Mouse (Mus musculus): ENCODE results near the gene Isoc2b.
"Not testable (repeated sequence)": the region's sequence is repeated elsewhere in the genome, so short reads cannot be mapped to it uniquely, and the experiment has no call there.

Isoc2b gene

GRCm38 (mm10) chr7:4870133-4870532, at the start of gene Isoc2b:
Gene Isoc2b (minus strand): TSS chr7:4870258.
- no peak for DNase-seq (ENCODE audit: low read depth, low spot score)

GRCm38 (mm10) chr7:4919096-4919495, 49.0 kb upstream of the Isoc2b start:
- no peak for DNase-seq (ENCODE audit: low read depth, low spot score)

- no peak for DNase-seq (ENCODE audit: low read depth, low spot score)
These were observed 48.6 kb upstream of the Isoc2b start for GRCm38 (mm10) chr7:4918681-4919080.

GRCm38 (mm10) chr7:4917494-4917893, 47.4 kb upstream of the Isoc2b start:
- no peak for DNase-seq (ENCODE audit: low read depth, low spot score)

- no peak for DNase-seq (ENCODE audit: low read depth, low spot score)
These were observed 45.8 kb upstream of the Isoc2b start for GRCm38 (mm10) chr7:4915669-4916416.

GRCm38 (mm10) chr7:4915007-4915665, 45.1 kb upstream of the Isoc2b start, which contains the start of gene Zfp628:
Gene Zfp628 (plus strand): TSS chr7:4915217.
- DNase-seq (ENCODE audit: low read depth, low spot score) = peak; percentile 95

GRCm38 (mm10) chr7:4912248-4912647, 42.2 kb upstream of the Isoc2b start:
- DNase-seq (ENCODE audit: low read depth, low spot score) = no peak

- DNase-seq (ENCODE audit: low read depth, low spot score) = peak; percentile 60
These were observed 41.5 kb upstream of the Isoc2b start for GRCm38 (mm10) chr7:4911561-4911960.

GRCm38 (mm10) chr7:4906466-4906950, 36.5 kb upstream of the Isoc2b start, which contains the start of gene Gm36210:
Gene Gm36210 (minus strand): TSS chr7:4906516.
- no peak for DNase-seq (ENCODE audit: low read depth, low spot score)

- DNase-seq (ENCODE audit: low read depth, low spot score) = no peak
These were observed 32.3 kb upstream of the Isoc2b start for GRCm38 (mm10) chr7:4902404-4902803.

GRCm38 (mm10) chr7:4901171-4901570, 31.1 kb upstream of the Isoc2b start:
- DNase-seq (ENCODE audit: low read depth, low spot score) = peak; percentile 68

- DNase-seq (ENCODE audit: low read depth, low spot score) = no peak
These were observed 30.4 kb upstream of the Isoc2b start for GRCm38 (mm10) chr7:4900523-4900851.

GRCm38 (mm10) chr7:4899649-4900522, 29.8 kb upstream of the Isoc2b start:
- DNase-seq (ENCODE audit: low read depth, low spot score) = peak; percentile 34

- no peak for DNase-seq (ENCODE audit: low read depth, low spot score)
These were observed 29.0 kb upstream of the Isoc2b start for GRCm38 (mm10) chr7:4898851-4899648.

- no peak for DNase-seq (ENCODE audit: low read depth, low spot score)
These were observed 25.1 kb upstream of the Isoc2b start for GRCm38 (mm10) chr7:4895186-4895585.

GRCm38 (mm10) chr7:4886680-4887079, 16.6 kb upstream of the Isoc2b start:
- no peak for DNase-seq (ENCODE audit: low read depth, low spot score)

GRCm38 (mm10) chr7:4879036-4879435, 9.0 kb upstream of the Isoc2b start:
- DNase-seq (ENCODE audit: low read depth, low spot score) = not testable (repeated sequence)

GRCm38 (mm10) chr7:4878186-4878585, 8.1 kb upstream of the Isoc2b start:
- peak; percentile 68 for DNase-seq (ENCODE audit: low read depth, low spot score)

GRCm38 (mm10) chr7:4877226-4877625, 7.2 kb upstream of the Isoc2b start:
- no peak for DNase-seq (ENCODE audit: low read depth, low spot score)

- DNase-seq (ENCODE audit: low read depth, low spot score) = peak; percentile 96
These were observed 6.7 kb upstream of the Isoc2b start, which contains the start of gene Isoc2a for GRCm38 (mm10) chr7:4876753-4877221. Gene Isoc2a (plus strand): TSS chr7:4877153.

GRCm38 (mm10) chr7:4866631-4867180, 3.4 kb downstream of the Isoc2b start:
- no peak for DNase-seq (ENCODE audit: low read depth, low spot score)
